Mouse (Mus musculus): ENCODE results near the gene Dhrs7c.

Gene Dhrs7c

GRCm38 (mm10) chr11:67797931-67798330 lies at the start of gene Dhrs7c:
TSS of gene Dhrs7c (plus strand) at chr11:67798187.
- no peak for DNase-seq

GRCm38 (mm10) chr11:67756287-67756686 lies 41.7 kb upstream of the Dhrs7c start:
- no peak for DNase-seq

- DNase-seq = no peak
These were observed 40.4 kb upstream of the Dhrs7c start for GRCm38 (mm10) chr11:67757373-67758167.

- no peak for DNase-seq
These were observed 26.9 kb upstream of the Dhrs7c start, which contains the start of gene Glp2r for GRCm38 (mm10) chr11:67771053-67771452. TSS of gene Glp2r (minus strand) at chr11:67771153.

- no peak for DNase-seq
These were observed 26.3 kb upstream of the Dhrs7c start for GRCm38 (mm10) chr11:67771691-67772090.

- DNase-seq = no peak
These were observed 25.4 kb upstream of the Dhrs7c start for GRCm38 (mm10) chr11:67772577-67772976.

GRCm38 (mm10) chr11:67774379-67774778 lies 23.6 kb upstream of the Dhrs7c start, which contains the start of gene Gsg1l2:
TSS of gene Gsg1l2 (plus strand) at chr11:67774608.
- no peak for DNase-seq

- no peak for DNase-seq
These were observed 7.8 kb upstream of the Dhrs7c start for GRCm38 (mm10) chr11:67790182-67790581.

- DNase-seq = no peak
These were observed 2.2 kb downstream of the Dhrs7c start for GRCm38 (mm10) chr11:67800130-67800723.

GRCm38 (mm10) chr11:67801169-67801568 lies 3.2 kb downstream of the Dhrs7c start:
- no peak for DNase-seq

GRCm38 (mm10) chr11:67805538-67805937 lies 7.6 kb downstream of the Dhrs7c start:
- DNase-seq = no peak

- no peak for DNase-seq
These were observed 9.0 kb downstream of the Dhrs7c start for GRCm38 (mm10) chr11:67806832-67807597.

GRCm38 (mm10) chr11:67808051-67808450 lies 10.1 kb downstream of the Dhrs7c start:
- no peak for DNase-seq

GRCm38 (mm10) chr11:67811535-67811934 lies 13.5 kb downstream of the Dhrs7c start:
- no peak for DNase-seq

GRCm38 (mm10) chr11:67819604-67820003 lies 21.6 kb downstream of the Dhrs7c start:
- DNase-seq = no peak

GRCm38 (mm10) chr11:67820221-67820620 lies 22.2 kb downstream of the Dhrs7c start:
- no peak for DNase-seq

- DNase-seq = no peak
These were observed 23.6 kb downstream of the Dhrs7c start for GRCm38 (mm10) chr11:67821560-67821959.

- no peak for DNase-seq
These were observed 30.5 kb downstream of the Dhrs7c start for GRCm38 (mm10) chr11:67828360-67829059.

GRCm38 (mm10) chr11:67829530-67829929 lies 31.5 kb downstream of the Dhrs7c start:
- DNase-seq = no peak

GRCm38 (mm10) chr11:67831820-67832219 lies 33.8 kb downstream of the Dhrs7c start:
- DNase-seq = no peak

- no peak for DNase-seq
These were observed 37.6 kb downstream of the Dhrs7c start for GRCm38 (mm10) chr11:67835408-67836078.

- DNase-seq = no peak
These were observed 41.8 kb downstream of the Dhrs7c start for GRCm38 (mm10) chr11:67839810-67840209.
